Mouse (Mus musculus) testis, adult 2 months (tissue): ENCODE data around the gene Tom1l1. TPM values are rescaled to one million over a fixed set of nuclear protein-coding genes. Genes with fewer than 3 reads are reported as not detected.
A peak's percentile ranks its signal among the peaks of the same experiment; 100 is the strongest.

Experiments
- H3K27ac ChIP-seq: fragments of 200-500 bp; 2 replicates; pipeline ENCODE4 v1.5.1; 2012; ENCODE audit warnings: low read depth, low read length; ENCODE audit not compliant: control insufficient read depth, insufficient read depth
- H3K27me3 ChIP-seq: fragments of 200-500 bp; 2 replicates; pipeline ENCODE4 v1.6.1; 2012; ENCODE audit warnings: mild to moderate bottlenecking, low read length, moderate library complexity; ENCODE audit not compliant: control insufficient read depth, insufficient read depth
- H3K36me3 ChIP-seq: fragments of 200-500 bp; 2 replicates; pipeline ENCODE4 v1.6.1; 2012; ENCODE audit warnings: mild to moderate bottlenecking, low read length; ENCODE audit not compliant: control insufficient read depth, insufficient read depth
- H3K4me1 ChIP-seq: fragments of 200-500 bp; 2 replicates; pipeline ENCODE4 v1.6.1; 2012; ENCODE audit warnings: low read length; ENCODE audit not compliant: control insufficient read depth, insufficient read depth
- H3K4me3 ChIP-seq: fragments of 200-500 bp; 2 replicates; pipeline ENCODE4 v1.5.1; 2012; ENCODE audit warnings: low read depth, mild to moderate bottlenecking, low read length, moderate library complexity, mixed read lengths; ENCODE audit not compliant: control insufficient read depth
- CTCF ChIP-seq: fragments of 200-500 bp; IDR thresholded peaks from 2 replicates; pipeline ENCODE4 v1.5.1; 2012; ENCODE audit warnings: low read depth, mild to moderate bottlenecking, inconsistent platforms, low read length, moderate library complexity; ENCODE audit not compliant: control insufficient read depth, insufficient read depth, insufficient replicate concordance
- POLR2A ChIP-seq: fragments of 200-500 bp; IDR thresholded peaks from 2 replicates; pipeline ENCODE4 v1.6.1; 2012; ENCODE audit warnings: low read depth, mild to moderate bottlenecking, inconsistent platforms, low read length, moderate library complexity; ENCODE audit not compliant: control insufficient read depth
- polyA plus RNA-seq: library from polyadenylated mRNA; depleted of rRNA; stranded (reverse); fragments of >200 nt; gene quantifications from 2 replicates; pipeline ENCODE4 v1.2.3, GENCODE M21; 2012

The Tom1l1 gene
- polyA plus RNA-seq, 1 experiment, result 3.7 TPM

GRCm38 (mm10) chr11:90697480-90698240 lies 9.5 kb upstream of the Tom1l1 start:
- H3K4me1 ChIP-seq, result peaks cover 8% of the 10 kb centered on the region; the same call in 1 of the 2 replicates
- TF ChIP-seq CTCF (peak; percentile 29; the same call in 1 of the 2 replicates), POLR2A (no peak)
- H3K27me3 ChIP-seq, result no peaks in the 10 kb centered on the region
- H3K4me3 ChIP-seq, result no peak overlapping the region
- no peaks in the 10 kb centered on the region for H3K36me3 ChIP-seq
- no peak overlapping the region for H3K27ac ChIP-seq

GRCm38 (mm10) chr11:90695811-90696210 lies 7.6 kb upstream of the Tom1l1 start:
- Histone ChIP-seq H3K36me3 (no peaks in the 10 kb centered on the region), H3K4me1 (peaks cover 8% of the 10 kb centered on the region; the same call in 1 of the 2 replicates), H3K27me3 (no peaks in the 10 kb centered on the region), H3K4me3 (no peak overlapping the region), H3K27ac (no peak overlapping the region)
- TF ChIP-seq POLR2A (no peak), CTCF (no peak)

GRCm38 (mm10) chr11:90694206-90694605 lies 6.0 kb upstream of the Tom1l1 start:
- peaks cover 8% of the 10 kb centered on the region; the same call in 1 of the 2 replicates for H3K4me1 ChIP-seq
- H3K27me3 ChIP-seq, result no peaks in the 10 kb centered on the region
- H3K27ac ChIP-seq, result no peak overlapping the region
- no peak for TF ChIP-seq CTCF
- TF ChIP-seq POLR2A, result no peak
- no peaks in the 10 kb centered on the region for H3K36me3 ChIP-seq
- no peak overlapping the region for H3K4me3 ChIP-seq

- Histone ChIP-seq H3K27me3 (no peaks in the 10 kb centered on the region), H3K27ac (no peak overlapping the region), H3K36me3 (no peaks in the 10 kb centered on the region), H3K4me1 (peaks cover 3% of the 10 kb centered on the region; the same call in 1 of the 2 replicates), H3K4me3 (no peak overlapping the region)
- TF ChIP-seq CTCF (no peak), POLR2A (no peak)
These were observed 2.2 kb upstream of the Tom1l1 start for GRCm38 (mm10) chr11:90690361-90690760.

- no peak overlapping the region for H3K27ac ChIP-seq
These were observed 1.1 kb downstream of the Tom1l1 start for GRCm38 (mm10) chr11:90687040-90687439.

GRCm38 (mm10) chr11:90686287-90687025 lies 1.7 kb downstream of the Tom1l1 start:
- Histone ChIP-seq H3K27ac (no peak overlapping the region), H3K36me3 (no peaks in the 10 kb centered on the region), H3K4me3 (peak overlapping the region; percentile 82; the same call in 1 of the 2 replicates), H3K4me1 (no peaks in the 10 kb centered on the region; the same call in 1 of the 2 replicates), H3K27me3 (no peaks in the 10 kb centered on the region)
- TF ChIP-seq POLR2A, result no peak
- TF ChIP-seq CTCF, result no peak

More at GRCm38 (mm10) chr11:90687040-90687439, 1.1 kb downstream of the Tom1l1 start:
- Histone ChIP-seq H3K27me3 (no peaks in the 10 kb centered on the region), H3K4me1 (no peaks in the 10 kb centered on the region; the same call in 1 of the 2 replicates), H3K36me3 (no peaks in the 10 kb centered on the region), H3K4me3 (peak overlapping the region; percentile 82)
- TF ChIP-seq POLR2A (no peak), CTCF (no peak)

GRCm38 (mm10) chr11:90685196-90685595 lies 3.0 kb downstream of the Tom1l1 start:
- Histone ChIP-seq H3K4me1 (no peaks in the 10 kb centered on the region; the same call in 1 of the 2 replicates), H3K27ac (no peak overlapping the region), H3K36me3 (no peaks in the 10 kb centered on the region), H3K4me3 (no peak overlapping the region), H3K27me3 (no peaks in the 10 kb centered on the region)
- TF ChIP-seq POLR2A (no peak), CTCF (no peak)
